Mouse (Mus musculus) liver, embryonic 14.5 days (tissue): ENCODE measurements around the gene Fermt3.

ENCODE experiments used
- CTCF ChIP-seq: IDR thresholded peaks from 2 replicates; pipeline ENCODE4 v1.5.1; 2016; ENCODE audit warnings: antibody characterized with exemption, low read depth, control low read depth
- EP300 ChIP-seq: IDR thresholded peaks from 2 replicates; pipeline ENCODE4 v1.6.1; 2016; ENCODE audit warnings: antibody characterized with exemption, low read depth

- TF ChIP-seq EP300 (no peak), CTCF (peak; percentile 93)
These were observed 964 bp upstream of the Fermt3 start for GRCm38 (mm10) chr19:7020224-7020641.
